Mouse (Mus musculus): ENCODE data around the gene Gm5168. TPM values are rescaled to one million over a fixed set of nuclear protein-coding genes. Genes with fewer than 3 reads are reported as not detected.

Gene Gm5168
- total RNA-seq (2023; ENCODE audit: inconsistent age) = not detected in 4 replicates

DNA sequence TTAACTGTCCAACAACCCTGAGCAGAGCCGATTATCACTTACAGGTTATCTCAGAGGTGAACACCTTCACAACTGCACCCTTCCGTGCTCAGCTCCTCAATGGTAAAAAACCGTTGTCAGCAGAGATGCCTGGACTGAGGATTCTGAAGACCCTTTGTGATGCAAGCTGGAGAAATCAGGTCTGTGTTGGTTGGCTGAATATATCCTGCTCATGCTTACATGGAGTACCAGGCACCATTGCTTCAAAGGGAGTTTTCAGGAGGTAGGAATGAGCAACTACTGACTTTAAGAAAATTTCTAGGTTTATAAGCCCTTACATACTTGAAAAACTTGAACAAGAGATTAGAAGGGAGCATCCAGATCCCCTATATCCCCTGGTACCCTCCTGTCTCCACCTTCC is at the start of gene Gm5168:
Gene Gm5168, minus strand, starts transcription at position 101 of the 400 bp plus-strand sequence.

Other genes starting within 250 kb of the Gm5168 start
- gene Gm2012, start 180.3 kb upstream of the Gm5168 start, total RNA-seq (2023; ENCODE audit: inconsistent age) = not detected in 4 replicates

Measured in B cell, adult (primary cell).